Mouse (Mus musculus): ENCODE data around the gene Mrpl48. TPM values are rescaled to one million over a fixed set of nuclear protein-coding genes. Genes with fewer than 3 reads are reported as not detected.
A peak's percentile ranks its signal among the peaks of the same experiment; 100 is the strongest.

Mrpl48 gene
- 73.9 and 74.6 TPM in 2 replicates for polyA plus RNA-seq (2015; fragmentation: Nextera tagmentation; extraction: Ambion mirVana)

GRCm38 (mm10) chr7:100608130-100608741 lies at the start of gene Mrpl48:
Mrpl48 (minus strand) TSS chr7:100608301.
- H3K9ac ChIP-seq: peak within 1 kb of the TSS; percentile 99
- peaks cover 8% of the 10 kb centered on the region for H3K4me1 ChIP-seq
- H3K4me3 ChIP-seq: peak within 1 kb of the TSS; percentile 99
- ATAC-seq (ENCODE audit: insufficient number of reproducible peaks, insufficient read depth, low FRiP score, low TSS enrichment, low read depth): peak; percentile 44
- no peaks in the 10 kb centered on the region for H3K27me3 ChIP-seq
- H3K4me2 ChIP-seq: peak within 1 kb of the TSS; percentile 66
- H3K27ac ChIP-seq: peak within 1 kb of the TSS; percentile 99
- under 1% methylated on average over 43 of the region's 43 CpGs for WGBS
- no peaks in the 10 kb centered on the region for H3K9me3 ChIP-seq
- H3K36me3 ChIP-seq: no peaks in the 10 kb centered on the region

DNA sequence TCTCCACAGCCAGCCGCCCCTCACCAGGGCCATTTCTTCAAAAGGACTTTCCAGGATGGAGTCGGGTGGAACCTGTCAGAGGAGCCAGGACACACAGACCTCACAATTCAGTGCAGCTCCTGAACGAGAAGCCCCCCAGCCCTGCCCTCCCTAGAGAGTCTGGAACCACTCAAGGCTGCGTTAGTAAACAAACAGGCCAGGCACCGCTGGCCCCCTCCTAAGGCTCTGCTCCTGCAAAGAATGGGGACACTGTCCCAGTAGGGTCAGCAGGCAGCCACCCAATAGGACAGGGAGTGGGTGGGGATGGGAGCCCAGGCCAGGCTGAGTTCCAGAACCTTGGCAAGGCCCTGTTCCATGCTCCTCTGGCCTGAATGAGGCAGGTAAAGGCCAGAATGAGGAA lies 48.6 kb upstream of the Mrpl48 start:
- H3K27me3 ChIP-seq: no peaks in the 10 kb centered on the region
- H3K4me3 ChIP-seq: no peak overlapping the region
- no peaks in the 10 kb centered on the region for H3K36me3 ChIP-seq
- no peak overlapping the region for H3K4me2 ChIP-seq
- no peaks in the 10 kb centered on the region for H3K9me3 ChIP-seq
- WGBS: 25% methylated on average over 5 of the region's 5 CpGs
- ATAC-seq (ENCODE audit: insufficient number of reproducible peaks, insufficient read depth, low FRiP score, low TSS enrichment, low read depth): no peak
- H3K27ac ChIP-seq: no peak overlapping the region
- no peak overlapping the region for H3K9ac ChIP-seq
- H3K4me1 ChIP-seq: peaks cover 16% of the 10 kb centered on the region; the same call in 1 of the 2 replicates

- H3K27ac ChIP-seq: no peak overlapping the region
- no peak for ATAC-seq (ENCODE audit: insufficient number of reproducible peaks, insufficient read depth, low FRiP score, low TSS enrichment, low read depth)
- H3K9ac ChIP-seq: no peak overlapping the region
- no peaks in the 10 kb centered on the region for H3K9me3 ChIP-seq
- no peaks in the 10 kb centered on the region for H3K27me3 ChIP-seq
- no peaks in the 10 kb centered on the region; the same call in 1 of the 2 replicates for H3K36me3 ChIP-seq
- 84% methylated on average over 8 of the region's 8 CpGs for WGBS
- peaks cover 16% of the 10 kb centered on the region; the same call in 1 of the 2 replicates for H3K4me1 ChIP-seq
- H3K4me2 ChIP-seq: no peak overlapping the region
- no peak overlapping the region for H3K4me3 ChIP-seq
Measured at GRCm38 (mm10) chr7:100654441-100654840, 46.3 kb upstream of the Mrpl48 start.

DNA sequence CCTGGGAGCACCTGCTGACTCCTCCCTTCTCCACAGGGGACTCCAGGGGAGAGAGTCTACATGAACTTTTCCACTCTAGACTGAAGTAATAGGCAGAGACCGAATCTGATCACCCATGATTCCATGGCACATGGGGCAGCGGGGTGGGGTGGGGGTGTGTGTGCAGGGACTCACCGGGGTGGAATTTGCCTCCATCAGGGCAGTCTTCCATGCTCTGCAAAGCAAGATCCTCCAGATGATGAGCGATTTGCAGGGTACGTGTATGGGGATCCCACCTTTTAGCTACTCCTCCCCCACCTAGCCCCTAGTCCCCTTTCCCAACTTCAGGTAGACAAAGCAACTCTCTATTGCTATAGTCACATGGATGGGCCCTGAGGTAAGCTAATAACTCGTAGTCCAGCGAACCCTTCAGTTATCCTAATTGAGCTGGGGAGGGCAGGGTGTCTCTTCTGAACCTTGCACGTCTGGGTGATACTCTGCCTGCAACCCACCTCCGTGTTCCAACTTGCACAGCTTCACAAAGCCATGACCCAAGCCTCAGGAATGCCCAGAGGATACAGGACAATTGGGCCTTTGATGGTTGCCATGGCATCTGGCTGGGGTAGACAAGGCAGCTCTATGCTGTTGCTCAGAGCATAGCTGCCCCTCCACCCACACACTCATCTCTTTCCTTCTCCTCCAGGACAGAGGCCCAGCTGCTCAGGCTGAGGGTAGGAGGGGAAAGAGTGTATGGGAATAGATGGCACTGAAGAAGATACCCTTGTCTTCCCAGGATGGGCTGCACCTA lies 45.6 kb upstream of the Mrpl48 start:
- Histone ChIP-seq H3K9me3 (no peaks in the 10 kb centered on the region), H3K9ac (no peak overlapping the region), H3K4me2 (no peak overlapping the region), H3K4me3 (no peak overlapping the region), H3K36me3 (no peaks in the 10 kb centered on the region; the same call in 1 of the 2 replicates), H3K27ac (no peak overlapping the region), H3K4me1 (peaks cover 16% of the 10 kb centered on the region; the same call in 1 of the 2 replicates), H3K27me3 (no peaks in the 10 kb centered on the region)
- no peak for ATAC-seq (ENCODE audit: insufficient number of reproducible peaks, insufficient read depth, low FRiP score, low TSS enrichment, low read depth)
- 60% methylated on average over 9 of the region's 9 CpGs for WGBS

GRCm38 (mm10) chr7:100651011-100651410 lies 42.9 kb upstream of the Mrpl48 start:
- H3K4me3 ChIP-seq: no peak overlapping the region
- H3K36me3 ChIP-seq: no peaks in the 10 kb centered on the region; the same call in 1 of the 2 replicates
- 64% methylated on average over 4 of the region's 4 CpGs for WGBS
- H3K27ac ChIP-seq: no peak overlapping the region
- no peak overlapping the region for H3K9ac ChIP-seq
- ATAC-seq (ENCODE audit: insufficient number of reproducible peaks, insufficient read depth, low FRiP score, low TSS enrichment, low read depth): no peak
- no peaks in the 10 kb centered on the region for H3K9me3 ChIP-seq
- H3K4me2 ChIP-seq: no peak overlapping the region
- no peaks in the 10 kb centered on the region for H3K27me3 ChIP-seq
- H3K4me1 ChIP-seq: 0 out of 2 replicates have a peak, but pooled peaks cover 3% of the 10 kb centered on the region

DNA sequence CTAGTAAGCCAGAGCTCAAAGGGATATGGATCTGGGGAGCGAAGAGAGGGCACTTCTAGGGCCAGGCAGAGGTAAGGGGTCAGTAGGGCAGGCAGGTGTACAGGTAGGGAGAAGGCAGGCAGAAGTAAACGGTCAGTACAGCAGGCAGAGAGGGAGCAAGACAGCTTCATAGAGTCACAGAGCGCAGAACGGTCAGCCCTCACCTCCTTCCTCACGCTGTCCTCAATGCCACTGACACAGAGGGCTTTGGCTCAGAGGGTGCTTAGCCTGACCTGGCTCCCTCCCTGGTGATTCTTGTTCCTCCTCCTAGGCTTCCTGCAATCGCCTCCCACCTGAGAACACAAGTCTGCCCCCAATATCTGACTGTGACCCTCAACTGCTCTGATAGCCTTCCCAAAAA lies 42.3 kb upstream of the Mrpl48 start:
- WGBS: 79% methylated on average over 6 of the region's 6 CpGs
- Histone ChIP-seq H3K4me3 (no peak overlapping the region), H3K27me3 (no peaks in the 10 kb centered on the region), H3K4me1 (0 out of 2 replicates have a peak, but pooled peaks cover 3% of the 10 kb centered on the region), H3K36me3 (no peaks in the 10 kb centered on the region; the same call in 1 of the 2 replicates), H3K4me2 (no peak overlapping the region), H3K9me3 (no peaks in the 10 kb centered on the region), H3K9ac (no peak overlapping the region), H3K27ac (no peak overlapping the region)
- no peak for ATAC-seq (ENCODE audit: insufficient number of reproducible peaks, insufficient read depth, low FRiP score, low TSS enrichment, low read depth)

GRCm38 (mm10) chr7:100649826-100650225 lies 41.7 kb upstream of the Mrpl48 start:
- Histone ChIP-seq H3K4me2 (no peak overlapping the region), H3K9ac (no peak overlapping the region), H3K4me1 (0 out of 2 replicates have a peak, but pooled peaks cover 3% of the 10 kb centered on the region), H3K27ac (no peak overlapping the region), H3K36me3 (no peaks in the 10 kb centered on the region; the same call in 1 of the 2 replicates), H3K9me3 (no peaks in the 10 kb centered on the region), H3K27me3 (no peaks in the 10 kb centered on the region), H3K4me3 (no peak overlapping the region)
- ATAC-seq (ENCODE audit: insufficient number of reproducible peaks, insufficient read depth, low FRiP score, low TSS enrichment, low read depth): no peak
- 66% methylated on average over 8 of the region's 8 CpGs for WGBS

- Histone ChIP-seq H3K4me1 (0 out of 2 replicates have a peak, but pooled peaks cover 3% of the 10 kb centered on the region), H3K4me3 (no peak overlapping the region), H3K4me2 (no peak overlapping the region), H3K9me3 (no peaks in the 10 kb centered on the region), H3K9ac (no peak overlapping the region), H3K36me3 (no peaks in the 10 kb centered on the region; the same call in 1 of the 2 replicates), H3K27me3 (no peaks in the 10 kb centered on the region), H3K27ac (no peak overlapping the region)
- no peak for ATAC-seq (ENCODE audit: insufficient number of reproducible peaks, insufficient read depth, low FRiP score, low TSS enrichment, low read depth)
- 74% methylated on average over 4 of the region's 4 CpGs for WGBS
Measured at GRCm38 (mm10) chr7:100649095-100649494, 41.0 kb upstream of the Mrpl48 start.

DNA sequence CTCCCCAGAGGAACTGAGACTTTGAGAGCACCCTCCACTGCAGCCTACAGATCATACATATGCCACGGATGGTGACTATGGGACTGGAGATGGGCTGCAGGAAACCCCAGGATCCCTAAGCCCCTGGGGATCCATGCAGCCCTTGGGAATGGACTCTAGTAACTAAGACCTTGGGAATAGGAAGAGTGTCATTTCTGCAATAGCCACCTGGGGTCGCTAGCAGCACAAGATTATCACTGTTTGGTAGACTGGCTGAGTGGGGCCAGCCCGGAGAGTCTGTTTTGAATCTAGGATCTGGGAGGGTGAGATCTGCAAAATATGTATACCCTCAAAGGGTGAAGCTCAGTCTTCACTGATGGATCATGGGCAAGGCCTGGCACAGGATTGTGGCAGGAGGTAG lies 37.0 kb upstream of the Mrpl48 start:
- Histone ChIP-seq H3K27ac (no peak overlapping the region), H3K4me1 (no peaks in the 10 kb centered on the region), H3K4me2 (no peak overlapping the region), H3K9me3 (no peaks in the 10 kb centered on the region), H3K27me3 (no peaks in the 10 kb centered on the region), H3K9ac (no peak overlapping the region), H3K36me3 (peaks cover 3% of the 10 kb centered on the region; the same call in 1 of the 2 replicates), H3K4me3 (no peak overlapping the region)
- ATAC-seq (ENCODE audit: insufficient number of reproducible peaks, insufficient read depth, low FRiP score, low TSS enrichment, low read depth): 0 out of 2 replicates have a peak, but pooled peaks have one; percentile 3
- WGBS: 37% methylated on average over 3 of the region's 3 CpGs

DNA sequence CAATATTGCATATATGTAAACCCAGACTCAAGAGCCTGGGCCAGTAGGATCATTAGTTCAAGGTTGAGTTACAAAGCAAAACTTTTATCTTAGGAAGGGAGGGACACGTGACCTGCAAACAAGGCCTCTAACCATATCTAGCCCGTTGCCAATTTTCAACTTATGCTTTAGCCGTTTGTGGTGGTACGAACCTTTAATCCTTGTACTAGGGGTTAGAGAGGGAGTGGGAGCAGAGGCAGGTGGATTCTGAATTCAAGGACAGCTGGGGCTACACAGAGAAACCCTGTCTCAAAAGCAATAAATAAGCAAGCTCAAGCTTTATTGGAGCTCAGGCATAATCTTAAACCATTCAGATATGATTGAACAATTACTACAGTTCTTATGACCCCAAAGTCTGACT lies 34.3 kb upstream of the Mrpl48 start:
- peaks cover 8% of the 10 kb centered on the region; the same call in 1 of the 2 replicates for H3K36me3 ChIP-seq
- ATAC-seq (ENCODE audit: insufficient number of reproducible peaks, insufficient read depth, low FRiP score, low TSS enrichment, low read depth): no peak
- H3K27me3 ChIP-seq: no peaks in the 10 kb centered on the region
- no peaks in the 10 kb centered on the region for H3K9me3 ChIP-seq
- no peak overlapping the region for H3K4me2 ChIP-seq
- H3K27ac ChIP-seq: no peak overlapping the region
- no peaks in the 10 kb centered on the region for H3K4me1 ChIP-seq
- no peak overlapping the region for H3K9ac ChIP-seq
- no peak overlapping the region for H3K4me3 ChIP-seq
- WGBS: 90% methylated on average over 4 of the region's 4 CpGs

- Histone ChIP-seq H3K4me2 (no peak overlapping the region), H3K9ac (no peak overlapping the region), H3K36me3 (peaks cover 24% of the 10 kb centered on the region), H3K27ac (no peak overlapping the region), H3K9me3 (no peaks in the 10 kb centered on the region), H3K27me3 (no peaks in the 10 kb centered on the region), H3K4me3 (no peak overlapping the region), H3K4me1 (no peaks in the 10 kb centered on the region)
- no peak for ATAC-seq (ENCODE audit: insufficient number of reproducible peaks, insufficient read depth, low FRiP score, low TSS enrichment, low read depth)
- 0% methylated on average over 1 of the region's 1 CpGs for WGBS
Measured at GRCm38 (mm10) chr7:100637657-100638056, 29.6 kb upstream of the Mrpl48 start.
